Mouse (Mus musculus): ENCODE measurements around the gene Frmd4a. TPM values are rescaled to one million over a fixed set of nuclear protein-coding genes. Genes with fewer than 3 reads are reported as not detected.

The Frmd4a gene
- polyA plus RNA-seq, 1 experiment from 2014 or later, result 6.6 TPM

DNA sequence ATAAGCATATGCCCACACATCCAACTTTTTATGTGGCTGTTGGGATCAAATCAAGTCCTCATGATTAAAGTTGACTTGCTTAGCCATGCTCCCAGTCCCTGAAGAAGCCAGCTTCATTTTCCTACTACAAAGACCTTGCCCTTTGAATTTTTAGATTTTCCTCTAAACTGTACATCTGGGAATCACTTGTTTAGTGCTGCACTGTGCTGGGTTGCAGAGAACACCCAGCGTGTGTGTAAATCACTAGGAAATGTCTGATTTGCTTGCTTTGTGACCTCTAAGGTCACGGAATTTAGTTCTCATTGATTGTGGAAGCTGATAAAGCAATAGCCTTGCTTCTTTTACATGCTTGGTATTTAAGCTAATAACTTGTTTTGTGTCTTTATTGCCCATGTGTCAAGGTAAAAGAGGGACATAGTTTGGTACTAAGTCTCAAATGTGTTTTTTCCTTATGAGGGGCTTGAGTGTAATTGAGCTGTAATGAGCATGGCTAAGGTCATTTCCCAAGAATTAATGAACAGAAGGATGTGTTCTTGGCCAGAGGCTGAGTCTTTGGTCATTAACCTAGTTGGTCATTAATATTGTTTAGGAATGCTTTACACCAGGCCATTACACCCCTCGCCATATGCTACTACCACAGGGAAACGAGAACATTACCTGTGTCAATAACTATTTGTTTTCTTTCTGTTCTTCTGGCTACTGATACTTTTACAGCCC lies 11.7 kb downstream of the Frmd4a start:
- Histone ChIP-seq H3K4me1 (ENCODE audit: insufficient read depth) (no peaks in the 10 kb centered on the region), H3K9me3 (ENCODE audit: low read length) (no peaks in the 10 kb centered on the region), H3K4me2 (ENCODE audit: low read depth, low read length) (no peak overlapping the region), H3K36me3 (replicated peaks; ENCODE audit: insufficient read depth, low read length) (no peaks in the 10 kb centered on the region), H3K27me3 (ENCODE audit: insufficient read depth, low read length) (no peaks in the 10 kb centered on the region), H3K9ac (replicated peaks) (no peak overlapping the region), H3K27ac (ENCODE audit: low read depth) (no peak overlapping the region), H3K4me3 (ENCODE audit: low read depth, low read length) (no peak overlapping the region)
- DNase-seq, result no peak
- WGBS (ENCODE audit: insufficient replicate concordance), result 69% methylated on average over 4 of the region's 4 CpGs
- no peak for ATAC-seq
- TF ChIP-seq EP300 (IDR thresholded peaks at IDR 0.05; ENCODE audit: low read depth), result no peak
- no peak for TF ChIP-seq CTCF (IDR thresholded peaks at IDR 0.05; ENCODE audit: low read depth)

- DNase-seq, result no peak
- Histone ChIP-seq H3K36me3 (replicated peaks; ENCODE audit: insufficient read depth, low read length) (no peaks in the 10 kb centered on the region), H3K9me3 (ENCODE audit: low read length) (no peaks in the 10 kb centered on the region), H3K4me3 (ENCODE audit: low read depth, low read length) (no peak overlapping the region), H3K9ac (replicated peaks) (no peak overlapping the region), H3K4me1 (ENCODE audit: insufficient read depth) (no peaks in the 10 kb centered on the region), H3K4me2 (ENCODE audit: low read depth, low read length) (no peak overlapping the region), H3K27me3 (ENCODE audit: insufficient read depth, low read length) (no peaks in the 10 kb centered on the region), H3K27ac (ENCODE audit: low read depth) (no peak overlapping the region)
- no peak for TF ChIP-seq CTCF (IDR thresholded peaks at IDR 0.05; ENCODE audit: low read depth)
- TF ChIP-seq EP300 (IDR thresholded peaks at IDR 0.05; ENCODE audit: low read depth), result no peak
- no peak for ATAC-seq
- WGBS (ENCODE audit: insufficient replicate concordance), result 71% methylated on average over 4 of the region's 4 CpGs
These were observed 18.7 kb downstream of the Frmd4a start for GRCm38 (mm10) chr2:4036153-4036589.

DNA sequence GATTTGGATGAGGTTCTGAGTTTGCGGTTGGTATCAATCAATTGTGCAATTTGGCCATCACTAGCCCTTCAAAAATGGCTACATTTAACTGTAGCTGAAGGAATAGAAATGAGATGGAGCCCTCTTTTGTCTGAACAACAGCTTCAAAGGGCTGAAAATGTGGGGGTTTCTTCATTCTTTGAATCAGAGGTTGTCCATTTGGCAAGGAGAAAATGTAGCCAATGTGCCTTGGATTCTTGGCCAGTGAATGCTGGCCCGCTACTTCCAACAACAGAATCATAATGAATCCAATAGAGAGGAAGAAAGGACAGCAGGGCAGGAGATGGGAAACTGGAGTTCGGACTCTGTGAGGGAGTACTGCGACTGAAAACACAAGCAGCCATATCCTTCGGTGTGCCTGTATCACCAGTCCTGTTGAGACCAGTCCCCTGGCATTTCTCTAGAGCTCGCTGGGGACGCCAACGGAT lies 19.2 kb downstream of the Frmd4a start:
- H3K9ac ChIP-seq (replicated peaks), result no peak overlapping the region
- WGBS (ENCODE audit: insufficient replicate concordance), result 81% methylated on average over 8 of the region's 8 CpGs
- DNase-seq (no peak), ATAC-seq (no peak)
- no peak overlapping the region for H3K4me2 ChIP-seq (ENCODE audit: low read depth, low read length)
- no peaks in the 10 kb centered on the region for H3K9me3 ChIP-seq (ENCODE audit: low read length)
- TF ChIP-seq CTCF (IDR thresholded peaks at IDR 0.05; ENCODE audit: low read depth) (no peak), EP300 (IDR thresholded peaks at IDR 0.05; ENCODE audit: low read depth) (no peak)
- no peak overlapping the region for H3K27ac ChIP-seq (ENCODE audit: low read depth)
- no peaks in the 10 kb centered on the region for H3K27me3 ChIP-seq (ENCODE audit: insufficient read depth, low read length)
- no peaks in the 10 kb centered on the region for H3K4me1 ChIP-seq (ENCODE audit: insufficient read depth)
- H3K4me3 ChIP-seq (ENCODE audit: low read depth, low read length), result no peak overlapping the region
- H3K36me3 ChIP-seq (replicated peaks; ENCODE audit: insufficient read depth, low read length), result no peaks in the 10 kb centered on the region

DNA sequence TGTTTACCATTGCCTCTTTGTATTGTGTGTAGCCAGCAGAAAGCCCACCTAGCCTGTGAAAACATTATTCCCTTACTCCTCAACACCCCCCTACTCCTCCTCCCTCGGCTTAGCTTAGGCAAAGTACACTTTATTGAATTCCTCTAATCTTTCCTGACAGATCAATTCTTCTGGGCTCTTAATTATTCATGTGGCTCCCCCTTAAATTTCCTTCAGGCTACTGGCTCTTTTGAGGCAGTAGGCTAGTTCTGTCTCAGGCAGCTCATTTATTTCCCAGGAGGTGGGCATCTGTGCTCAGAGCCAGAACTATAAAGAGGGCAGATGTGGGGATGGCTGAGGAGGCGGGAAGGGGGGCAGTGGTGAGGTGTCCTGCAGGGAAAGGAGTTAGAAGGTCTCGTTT lies 24.5 kb downstream of the Frmd4a start:
- no peaks in the 10 kb centered on the region for H3K36me3 ChIP-seq (replicated peaks; ENCODE audit: insufficient read depth, low read length)
- ATAC-seq, result no peak
- no peaks in the 10 kb centered on the region for H3K27me3 ChIP-seq (ENCODE audit: insufficient read depth, low read length)
- TF ChIP-seq EP300 (IDR thresholded peaks at IDR 0.05; ENCODE audit: low read depth), result no peak
- TF ChIP-seq CTCF (IDR thresholded peaks at IDR 0.05; ENCODE audit: low read depth), result no peak
- no peaks in the 10 kb centered on the region for H3K9me3 ChIP-seq (ENCODE audit: low read length)
- no peak overlapping the region for H3K4me3 ChIP-seq (ENCODE audit: low read depth, low read length)
- no peaks in the 10 kb centered on the region for H3K4me1 ChIP-seq (ENCODE audit: insufficient read depth)
- no peak overlapping the region for H3K4me2 ChIP-seq (ENCODE audit: low read depth, low read length)
- no peak for DNase-seq
- 56% methylated on average over 3 of the region's 3 CpGs for WGBS (ENCODE audit: insufficient replicate concordance)
- H3K27ac ChIP-seq (ENCODE audit: low read depth), result no peak overlapping the region
- H3K9ac ChIP-seq (replicated peaks), result no peak overlapping the region

DNA sequence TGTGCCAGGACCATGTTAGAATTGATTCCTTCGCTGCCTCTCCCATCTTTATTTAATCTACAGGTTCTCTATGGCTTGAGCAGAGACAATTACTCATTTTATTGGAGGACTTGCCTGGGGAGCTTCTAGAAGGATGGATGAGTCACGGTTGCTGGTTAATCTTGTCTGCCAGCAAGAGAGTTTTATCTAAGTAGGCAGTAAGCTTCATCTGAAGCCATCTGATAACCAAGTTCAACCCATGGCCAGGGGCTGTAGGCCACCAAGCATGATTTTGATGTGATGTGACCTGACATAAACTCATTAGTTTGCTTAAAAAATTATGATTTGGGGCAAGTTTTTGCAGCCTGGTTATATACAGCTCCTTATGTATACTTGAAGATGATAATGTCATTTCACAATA lies 38.0 kb downstream of the Frmd4a start:
- H3K4me3 ChIP-seq (ENCODE audit: low read depth, low read length), result no peak overlapping the region
- TF ChIP-seq CTCF (IDR thresholded peaks at IDR 0.05; ENCODE audit: low read depth), result no peak
- TF ChIP-seq EP300 (IDR thresholded peaks at IDR 0.05; ENCODE audit: low read depth), result no peak

DNA sequence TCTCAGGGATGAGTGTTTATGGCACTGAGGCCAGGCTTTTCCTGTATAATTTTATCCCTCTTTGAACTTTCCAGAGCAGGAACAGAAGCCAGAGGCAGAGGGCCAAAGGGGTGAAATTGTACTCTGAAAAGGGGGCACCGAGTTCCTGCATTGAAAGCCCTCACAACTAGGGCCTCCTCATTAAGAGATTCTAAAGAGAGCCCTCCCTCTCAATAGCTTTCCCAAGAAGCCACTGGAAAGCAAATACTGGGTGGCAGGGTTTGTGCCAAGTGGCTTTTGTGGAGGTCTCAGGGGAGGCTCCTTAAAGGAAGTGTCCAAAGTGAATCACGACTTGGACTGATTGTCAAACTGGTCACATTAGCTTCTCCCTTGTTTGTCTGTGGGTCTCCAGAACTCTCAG lies 43.2 kb downstream of the Frmd4a start:
- Histone ChIP-seq H3K4me1 (ENCODE audit: insufficient read depth) (no peaks in the 10 kb centered on the region), H3K27me3 (ENCODE audit: insufficient read depth, low read length) (no peaks in the 10 kb centered on the region), H3K9ac (replicated peaks) (no peak overlapping the region), H3K4me2 (ENCODE audit: low read depth, low read length) (no peak overlapping the region), H3K27ac (ENCODE audit: low read depth) (no peak overlapping the region), H3K4me3 (ENCODE audit: low read depth, low read length) (no peak overlapping the region), H3K9me3 (ENCODE audit: low read length) (no peaks in the 10 kb centered on the region), H3K36me3 (replicated peaks; ENCODE audit: insufficient read depth, low read length) (no peaks in the 10 kb centered on the region)
- no peak for ATAC-seq
- no peak for DNase-seq
- TF ChIP-seq CTCF (IDR thresholded peaks at IDR 0.05; ENCODE audit: low read depth) (no peak), EP300 (IDR thresholded peaks at IDR 0.05; ENCODE audit: low read depth) (no peak)
- 43% methylated on average over 2 of the region's 2 CpGs for WGBS (ENCODE audit: insufficient replicate concordance)

More for the DNA sequence above, 38.0 kb downstream of the Frmd4a start:
- H3K4me1 ChIP-seq (ENCODE audit: insufficient read depth), result no peaks in the 10 kb centered on the region
- H3K27me3 ChIP-seq (ENCODE audit: insufficient read depth, low read length), result no peaks in the 10 kb centered on the region
- H3K9ac ChIP-seq (replicated peaks), result no peak overlapping the region
- no peaks in the 10 kb centered on the region for H3K36me3 ChIP-seq (replicated peaks; ENCODE audit: insufficient read depth, low read length)
- ATAC-seq (no peak), DNase-seq (no peak)
- H3K9me3 ChIP-seq (ENCODE audit: low read length), result no peaks in the 10 kb centered on the region
- no peak overlapping the region for H3K27ac ChIP-seq (ENCODE audit: low read depth)
- 62% methylated on average over 2 of the region's 2 CpGs for WGBS (ENCODE audit: insufficient replicate concordance)
- no peak overlapping the region for H3K4me2 ChIP-seq (ENCODE audit: low read depth, low read length)

Measured in liver, postnatal 0 days (tissue).